Mouse (Mus musculus): Measurements from ENCODE around the gene Thoc6. TPM values are rescaled to one million over a fixed set of nuclear protein-coding genes. Genes with fewer than 3 reads are reported as not detected.

The Thoc6 gene
- polyA plus RNA-seq, 1 experiment, result 60.5 TPM

GRCm38 (mm10) chr17:23670516-23671074, 3.1 kb downstream of the Thoc6 start:
- Histone ChIP-seq H3ac (ENCODE audit: control insufficient read depth, insufficient read length, low read depth) (no peak overlapping the region), H3K27me3 (ENCODE audit: control insufficient read depth, insufficient read depth, insufficient read length) (no peaks in the 10 kb centered on the region), H3K79me3 (ENCODE audit: low read depth) (peaks cover 35% of the 10 kb centered on the region), H3K36me3 (ENCODE audit: control insufficient read depth, insufficient read depth) (peaks cover 89% of the 10 kb centered on the region), H3K79me2 (ENCODE audit: control insufficient read depth, insufficient read depth) (peaks cover 57% of the 10 kb centered on the region), H3K4me3 (ENCODE audit: insufficient read depth, poor library complexity, severe bottlenecking) (no peak overlapping the region)
- TF ChIP-seq MYOG (IDR thresholded peaks at IDR 0.05; ENCODE audit: control insufficient read depth, extremely low read depth, insufficient read length) (no peak), USF1 (IDR thresholded peaks at IDR 0.05; ENCODE audit: low read depth) (no peak), MAX (IDR thresholded peaks at IDR 0.05) (no peak), MYOD1 (IDR thresholded peaks at IDR 0.05; ENCODE audit: control insufficient read depth, insufficient read length, low read depth) (no peak), CEBPB (IDR thresholded peaks at IDR 0.05; ENCODE audit: low read depth) (no peak), CTCF (IDR thresholded peaks at IDR 0.05; ENCODE audit: control insufficient read depth, insufficient read depth, insufficient read length) (no peak), FOSL1 (IDR thresholded peaks at IDR 0.05; ENCODE audit: insufficient read depth, low read length, poor library complexity, severe bottlenecking) (no peak)

GRCm38 (mm10) chr17:23665511-23665910, 8.2 kb downstream of the Thoc6 start:
- H3K79me3 ChIP-seq (ENCODE audit: low read depth), result no peaks in the 10 kb centered on the region
- H3K36me3 ChIP-seq (ENCODE audit: control insufficient read depth, insufficient read depth), result peaks cover 44% of the 10 kb centered on the region
- no peak overlapping the region for H3ac ChIP-seq (ENCODE audit: control insufficient read depth, insufficient read length, low read depth)
- no peak for TF ChIP-seq MYOG (IDR thresholded peaks at IDR 0.05; ENCODE audit: control insufficient read depth, extremely low read depth, insufficient read length)
- no peak for TF ChIP-seq CEBPB (IDR thresholded peaks at IDR 0.05; ENCODE audit: low read depth)
- TF ChIP-seq USF1 (IDR thresholded peaks at IDR 0.05; ENCODE audit: low read depth), result no peak
- no peak for TF ChIP-seq MAX (IDR thresholded peaks at IDR 0.05)
- TF ChIP-seq MYOD1 (IDR thresholded peaks at IDR 0.05; ENCODE audit: control insufficient read depth, insufficient read length, low read depth), result no peak
- no peak for TF ChIP-seq CTCF (IDR thresholded peaks at IDR 0.05; ENCODE audit: control insufficient read depth, insufficient read depth, insufficient read length)
- TF ChIP-seq FOSL1 (IDR thresholded peaks at IDR 0.05; ENCODE audit: insufficient read depth, low read length, poor library complexity, severe bottlenecking), result no peak
- no peaks in the 10 kb centered on the region for H3K27me3 ChIP-seq (ENCODE audit: control insufficient read depth, insufficient read depth, insufficient read length)
- no peak overlapping the region for H3K4me3 ChIP-seq (ENCODE audit: insufficient read depth, poor library complexity, severe bottlenecking)
- peaks cover 8% of the 10 kb centered on the region for H3K79me2 ChIP-seq (ENCODE audit: control insufficient read depth, insufficient read depth)

- H3K79me2 ChIP-seq (ENCODE audit: control insufficient read depth, insufficient read depth), result no peaks in the 10 kb centered on the region
- no peak overlapping the region for H3ac ChIP-seq (ENCODE audit: control insufficient read depth, insufficient read length, low read depth)
- H3K79me3 ChIP-seq (ENCODE audit: low read depth), result no peaks in the 10 kb centered on the region
- H3K36me3 ChIP-seq (ENCODE audit: control insufficient read depth, insufficient read depth), result peaks cover 35% of the 10 kb centered on the region
- no peaks in the 10 kb centered on the region for H3K27me3 ChIP-seq (ENCODE audit: control insufficient read depth, insufficient read depth, insufficient read length)
- TF ChIP-seq MYOD1 (IDR thresholded peaks at IDR 0.05; ENCODE audit: control insufficient read depth, insufficient read length, low read depth), result no peak
- TF ChIP-seq CTCF (IDR thresholded peaks at IDR 0.05; ENCODE audit: control insufficient read depth, insufficient read depth, insufficient read length), result no peak
- no peak for TF ChIP-seq MYOG (IDR thresholded peaks at IDR 0.05; ENCODE audit: control insufficient read depth, extremely low read depth, insufficient read length)
- TF ChIP-seq CEBPB (IDR thresholded peaks at IDR 0.05; ENCODE audit: low read depth), result no peak
- no peak for TF ChIP-seq FOSL1 (IDR thresholded peaks at IDR 0.05; ENCODE audit: insufficient read depth, low read length, poor library complexity, severe bottlenecking)
- no peak for TF ChIP-seq MAX (IDR thresholded peaks at IDR 0.05)
- no peak for TF ChIP-seq USF1 (IDR thresholded peaks at IDR 0.05; ENCODE audit: low read depth)
- no peak overlapping the region for H3K4me3 ChIP-seq (ENCODE audit: insufficient read depth, poor library complexity, severe bottlenecking)
Observed at GRCm38 (mm10) chr17:23664556-23665021, 9.1 kb downstream of the Thoc6 start.

- Histone ChIP-seq H3K36me3 (ENCODE audit: control insufficient read depth, insufficient read depth) (peaks cover 4% of the 10 kb centered on the region), H3K4me3 (ENCODE audit: insufficient read depth, poor library complexity, severe bottlenecking) (no peak overlapping the region), H3K79me2 (ENCODE audit: control insufficient read depth, insufficient read depth) (no peaks in the 10 kb centered on the region), H3ac (ENCODE audit: control insufficient read depth, insufficient read length, low read depth) (no peak overlapping the region), H3K79me3 (ENCODE audit: low read depth) (no peaks in the 10 kb centered on the region), H3K27me3 (ENCODE audit: control insufficient read depth, insufficient read depth, insufficient read length) (no peaks in the 10 kb centered on the region)
- TF ChIP-seq MYOD1 (IDR thresholded peaks at IDR 0.05; ENCODE audit: control insufficient read depth, insufficient read length, low read depth), result no peak
- peak; percentile 20 for TF ChIP-seq CTCF (IDR thresholded peaks at IDR 0.05; ENCODE audit: control insufficient read depth, insufficient read depth, insufficient read length)
- no peak for TF ChIP-seq USF1 (IDR thresholded peaks at IDR 0.05; ENCODE audit: low read depth)
Observed at GRCm38 (mm10) chr17:23661526-23661925, 12.2 kb downstream of the Thoc6 start.

GRCm38 (mm10) chr17:23660876-23661200, 12.8 kb downstream of the Thoc6 start:
- H3ac ChIP-seq (ENCODE audit: control insufficient read depth, insufficient read length, low read depth), result no peak overlapping the region
- H3K79me2 ChIP-seq (ENCODE audit: control insufficient read depth, insufficient read depth), result no peaks in the 10 kb centered on the region
- H3K4me3 ChIP-seq (ENCODE audit: insufficient read depth, poor library complexity, severe bottlenecking), result no peak overlapping the region
- no peak for TF ChIP-seq CTCF (IDR thresholded peaks at IDR 0.05; ENCODE audit: control insufficient read depth, insufficient read depth, insufficient read length)
- no peak for TF ChIP-seq CEBPB (IDR thresholded peaks at IDR 0.05; ENCODE audit: low read depth)
- TF ChIP-seq USF1 (IDR thresholded peaks at IDR 0.05; ENCODE audit: low read depth), result no peak
- no peak for TF ChIP-seq FOSL1 (IDR thresholded peaks at IDR 0.05; ENCODE audit: insufficient read depth, low read length, poor library complexity, severe bottlenecking)
- TF ChIP-seq MYOG (IDR thresholded peaks at IDR 0.05; ENCODE audit: control insufficient read depth, extremely low read depth, insufficient read length), result no peak
- TF ChIP-seq MYOD1 (IDR thresholded peaks at IDR 0.05; ENCODE audit: control insufficient read depth, insufficient read length, low read depth), result no peak
- TF ChIP-seq MAX (IDR thresholded peaks at IDR 0.05), result no peak
- no peaks in the 10 kb centered on the region for H3K79me3 ChIP-seq (ENCODE audit: low read depth)
- no peaks in the 10 kb centered on the region for H3K36me3 ChIP-seq (ENCODE audit: control insufficient read depth, insufficient read depth)
- H3K27me3 ChIP-seq (ENCODE audit: control insufficient read depth, insufficient read depth, insufficient read length), result no peaks in the 10 kb centered on the region
